Comparison of ENCODE assay signal across 8 mouse cellular contexts in the genomic region with DNA sequence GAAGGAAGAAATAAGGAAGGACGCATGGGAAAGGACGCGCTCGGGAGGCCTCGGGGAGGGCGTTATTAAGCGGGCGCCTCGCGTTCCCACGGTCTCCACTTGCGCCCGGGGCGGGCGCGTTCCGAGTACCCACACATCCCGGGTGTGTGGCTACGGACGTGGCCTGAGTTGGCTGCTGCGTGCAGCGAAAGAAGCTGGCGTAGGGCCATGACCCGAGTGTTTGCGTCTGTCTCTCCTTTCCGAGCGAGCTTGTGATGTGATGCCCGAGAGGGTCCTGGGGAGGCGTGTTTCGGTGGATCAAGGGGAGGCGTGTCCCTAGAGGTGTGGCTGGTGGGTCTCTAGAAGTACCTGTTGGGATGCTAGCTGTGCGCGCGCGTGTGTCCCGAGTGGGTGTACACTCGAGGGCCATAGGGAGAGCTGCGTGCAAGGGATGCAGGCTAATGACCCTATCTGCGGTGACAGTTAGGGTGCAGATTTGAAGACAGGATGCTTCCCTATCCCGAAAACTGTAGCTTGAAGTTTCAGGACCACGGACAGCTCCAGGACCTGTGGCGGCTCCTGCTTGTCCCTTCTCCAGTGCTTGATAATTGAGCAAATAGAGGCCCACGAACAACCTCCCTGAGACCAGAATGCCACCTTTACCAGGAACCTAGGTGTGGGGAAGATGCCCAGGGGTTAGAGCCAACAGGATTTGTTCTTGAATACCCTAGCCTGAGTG. TPM values are rescaled to one million over a fixed set of nuclear protein-coding genes. Genes with fewer than 3 reads are reported as not detected.
A peak's percentile ranks its signal among the peaks of the same experiment; 100 is the strongest.
DNase-seq lines count a peak whose midpoint lies in the region; ATAC-seq and TF ChIP-seq lines count a peak whose summit lies in the region.

No protein-coding gene starts in this region.

- 8% methylated on average over 43 of the region's 43 CpGs for WGBS in intestine, embryonic 15.5 days
- 5% methylated on average over 43 of the region's 43 CpGs for WGBS in lung, adult 2 months
- WGBS in neural tube, embryonic 15.5 days: 2% methylated on average over 43 of the region's 43 CpGs

- H3K4me3 ChIP-seq in gastrocnemius, adult 2 months: peak overlapping the region; percentile 70
- peak overlapping the region; percentile 68 for H3K4me3 ChIP-seq in intestine, embryonic 15.5 days (replicated peaks)
- no peak overlapping the region for H3K4me3 ChIP-seq in lung, adult 2 months (replicated peaks; ENCODE audit: extremely low read depth, low read depth, low read length)
- peak overlapping the region; percentile 78 for H3K4me3 ChIP-seq in neural tube, embryonic 15.5 days (replicated peaks)

- no peaks in the 10 kb centered on the region for H3K36me3 ChIP-seq in intestine, embryonic 15.5 days
- H3K36me3 ChIP-seq in neural tube, embryonic 15.5 days: 0 out of 2 replicates have a peak, but pooled peaks cover 3% of the 10 kb centered on the region

- no peak overlapping the region; the same call in 1 of the 2 replicates for H3K9ac ChIP-seq in intestine, embryonic 15.5 days
- peak overlapping the region; percentile 75 for H3K9ac ChIP-seq in neural tube, embryonic 15.5 days (replicated peaks)

- no peak for TF ChIP-seq CTCF in gastrocnemius, adult 2 months (IDR thresholded peaks at IDR 0.05)
- TF ChIP-seq CTCF in lung, adult 2 months (IDR thresholded peaks at IDR 0.05; ENCODE audit: insufficient read depth, low read length): no peak

- intact Hi-C loops in gastrocnemius, adult 2 months (cut with DNase I): no loop called here
- intact Hi-C loops in left cerebral cortex, postnatal 14 days (cut with DNase I): no loop called here

- H3K27me3 ChIP-seq in intestine, embryonic 15.5 days (replicated peaks): peaks cover 39% of the 10 kb centered on the region
- H3K27me3 ChIP-seq in neural tube, embryonic 15.5 days (replicated peaks): peaks cover 51% of the 10 kb centered on the region

- DNase-seq in gastrocnemius, adult 2 months: peak; percentile 74
- no peak for DNase-seq in gastrocnemius, adult 8-10 months (ENCODE audit: low spot score in 2 of 2)
- DNase-seq in cerebellum, adult 8-10 months: peak; percentile 52
- DNase-seq in forelimb bud, embryonic 11.5 days (ENCODE audit: low read depth, low spot score): peak; percentile 87
- DNase-seq in lung, adult 2 months: peak; percentile 61
- no peak for DNase-seq in left cerebral cortex, postnatal 14 days (ENCODE audit: low spot score in 2 of 2)

- peak overlapping the region; percentile 99 for H3K4me2 ChIP-seq in intestine, embryonic 15.5 days (replicated peaks)
- peak overlapping the region; percentile 87 for H3K4me2 ChIP-seq in neural tube, embryonic 15.5 days

- ATAC-seq in intestine, embryonic 15.5 days: 0 out of 2 replicates have a peak, but pooled peaks have one; percentile 10
- 0 out of 2 replicates have a peak, but pooled peaks have one; percentile 6 for ATAC-seq in neural tube, embryonic 15.5 days (ENCODE audit: low FRiP score)

- H3K4me1 ChIP-seq in intestine, embryonic 15.5 days (replicated peaks): peaks cover 14% of the 10 kb centered on the region
- no peaks in the 10 kb centered on the region for H3K4me1 ChIP-seq in lung, adult 2 months (ENCODE audit: control insufficient read depth, insufficient read depth, low read length)
- peaks cover 31% of the 10 kb centered on the region for H3K4me1 ChIP-seq in neural tube, embryonic 15.5 days

- no peak overlapping the region for H3K27ac ChIP-seq in gastrocnemius, adult 2 months
- no peak overlapping the region for H3K27ac ChIP-seq in intestine, embryonic 15.5 days
- 0 out of 2 replicates have a peak overlapping the region, but pooled peaks have one; percentile 78 for H3K27ac ChIP-seq in neural tube, embryonic 15.5 days (replicated peaks)

- no peak for TF ChIP-seq POLR2A in lung, adult 2 months (IDR thresholded peaks at IDR 0.05; ENCODE audit: borderline replicate concordance, extremely low read depth, low read depth, low read length)

- H3K9me3 ChIP-seq in intestine, embryonic 15.5 days: no peaks in the 10 kb centered on the region
- H3K9me3 ChIP-seq in neural tube, embryonic 15.5 days (replicated peaks): no peaks in the 10 kb centered on the region

RNA-seq across cellular contexts. Expression of gene Hcn2, which starts 1.4 kb away (rescaled TPM):
- total RNA-seq in gastrocnemius, adult 2 months (2021): under 1 TPM; 0.47 to 0.84 TPM
- under 1 TPM; 0.39 to 0.86 (median 0.73) TPM for total RNA-seq in gastrocnemius, adult 8-10 months (2022)
- 0.18 and 0.23 TPM in 2 replicates for polyA plus RNA-seq in intestine, embryonic 15.5 days (2015; fragmentation: Nextera tagmentation; extraction: Ambion mirVana)
- polyA plus RNA-seq in lung, adult 2 months (2012; rRNA removed): 3.0 and 3.9 TPM in 2 replicates
- polyA plus RNA-seq in neural tube, embryonic 15.5 days (2015; fragmentation: Nextera tagmentation; extraction: Ambion mirVana): 2.0 and 3.0 TPM in 2 replicates
- total RNA-seq in left cerebral cortex, postnatal 14 days (2021): 10 to 100 TPM; 93.4 to 99.2 TPM

RNA-seq across cellular contexts. Expression of gene Bsg, which starts 13.5 kb away (rescaled TPM):
- total RNA-seq in gastrocnemius, adult 2 months (2021): 100 to 1,000 TPM; 650 to 652 TPM
- 100 to 1,000 TPM; 524 to 920 (median 651) TPM for total RNA-seq in gastrocnemius, adult 8-10 months (2022)
- 1,119 and 1,131 TPM in 2 replicates for polyA plus RNA-seq in intestine, embryonic 15.5 days (2015; fragmentation: Nextera tagmentation; extraction: Ambion mirVana)
- polyA plus RNA-seq in lung, adult 2 months (2012; rRNA removed): 684 and 692 TPM in 2 replicates
- 958 and 1,001 TPM in 2 replicates for polyA plus RNA-seq in neural tube, embryonic 15.5 days (2015; fragmentation: Nextera tagmentation; extraction: Ambion mirVana)
- total RNA-seq in left cerebral cortex, postnatal 14 days (2021): 100 to 1,000 TPM; 785 to 820 TPM

RNA-seq across cellular contexts. Expression of gene Polrmt, which starts 28.6 kb away (rescaled TPM):
- total RNA-seq in gastrocnemius, adult 2 months (2021): 10 to 100 TPM; 27.0 to 40.8 TPM
- 10 to 100 TPM; 34.1 to 47.2 (median 38.3) TPM for total RNA-seq in gastrocnemius, adult 8-10 months (2022)
- polyA plus RNA-seq in intestine, embryonic 15.5 days (2015; fragmentation: Nextera tagmentation; extraction: Ambion mirVana): 37.8 and 45.5 TPM in 2 replicates
- 42.0 and 46.2 TPM in 2 replicates for polyA plus RNA-seq in lung, adult 2 months (2012; rRNA removed)
- 43.4 TPM in 2 replicates for polyA plus RNA-seq in neural tube, embryonic 15.5 days (2015; fragmentation: Nextera tagmentation; extraction: Ambion mirVana)
- total RNA-seq in left cerebral cortex, postnatal 14 days (2021): 10 to 100 TPM; 43.8 to 45.4 TPM

RNA-seq across cellular contexts. Expression of gene Gzmm, which starts 29.0 kb away (rescaled TPM):
- 1 to 10 TPM; 7.2 to 9.8 TPM for total RNA-seq in gastrocnemius, adult 2 months (2021)
- 10 to 100 TPM in 3 of 4 experiments, 1 to 10 TPM in 1; 9.9 to 15.9 (median 10.2) TPM for total RNA-seq in gastrocnemius, adult 8-10 months (2022)
- 0.52 and 0.76 TPM in 2 replicates for polyA plus RNA-seq in intestine, embryonic 15.5 days (2015; fragmentation: Nextera tagmentation; extraction: Ambion mirVana)
- 1.5 and 1.6 TPM in 2 replicates for polyA plus RNA-seq in lung, adult 2 months (2012; rRNA removed)
- polyA plus RNA-seq in neural tube, embryonic 15.5 days (2015; fragmentation: Nextera tagmentation; extraction: Ambion mirVana): 1.1 TPM in 2 replicates
- 1 to 10 TPM in 1 of 2 experiments, under 1 TPM in 1; 0.81 to 1.6 TPM for total RNA-seq in left cerebral cortex, postnatal 14 days (2021)

RNA-seq across cellular contexts. Expression of gene Cdc34, which starts 35.8 kb away (rescaled TPM):
- 100 to 1,000 TPM; 366 to 415 TPM for total RNA-seq in gastrocnemius, adult 2 months (2021)
- total RNA-seq in gastrocnemius, adult 8-10 months (2022): 100 to 1,000 TPM; 381 to 451 (median 390) TPM
- 137 and 144 TPM in 2 replicates for polyA plus RNA-seq in intestine, embryonic 15.5 days (2015; fragmentation: Nextera tagmentation; extraction: Ambion mirVana)
- 112 and 121 TPM in 2 replicates for polyA plus RNA-seq in lung, adult 2 months (2012; rRNA removed)
- polyA plus RNA-seq in neural tube, embryonic 15.5 days (2015; fragmentation: Nextera tagmentation; extraction: Ambion mirVana): 83.0 and 83.4 TPM in 2 replicates
- 10 to 100 TPM; 64.2 to 70.3 TPM for total RNA-seq in left cerebral cortex, postnatal 14 days (2021)

Comparison
In these comparisons a context has a peak if more than half of its experiments do, and no peak if none do; other contexts are left out.
1. DNase-seq: peak in gastrocnemius, adult 2 months (single experiment), cerebellum, adult 8-10 months (single experiment), forelimb bud, embryonic 11.5 days (single experiment) and lung, adult 2 months (single experiment); none in gastrocnemius, adult 8-10 months (0 of 2) and left cerebral cortex, postnatal 14 days (0 of 2).
2. RNA of gene Hcn2, which starts 1.4 kb away (total RNA-seq): 93.4 to 99.2 TPM in left cerebral cortex, postnatal 14 days; 0.47 to 0.84 TPM in gastrocnemius, adult 2 months and 0.39 to 0.86 TPM in gastrocnemius, adult 8-10 months; every median in the first group is over 10 times any median in the second.